Mouse (Mus musculus): Measurements from ENCODE around the gene Esp24. TPM values are rescaled to one million over a fixed set of nuclear protein-coding genes. Genes with fewer than 3 reads are reported as not detected.

The Esp24 gene
- polyA plus RNA-seq, 1 experiment = not detected

Other genes starting within 250 kb of the Esp24 start
- not detected in 2 replicates for gene Gm21903, start 6.6 kb downstream of the Esp24 start, polyA plus RNA-seq (2012; rRNA removed)
- gene Esp23, start 40.3 kb downstream of the Esp24 start, polyA plus RNA-seq (2012; rRNA removed) = not detected in 2 replicates
- not detected in 2 replicates for gene Esp22, start 58.6 kb downstream of the Esp24 start, polyA plus RNA-seq (2012; rRNA removed)